Mouse (Mus musculus) cerebellum, adult 2 months (tissue): ENCODE data around the gene Cdk17. TPM values are rescaled to one million over a fixed set of nuclear protein-coding genes. Genes with fewer than 3 reads are reported as not detected.

Experiments used
- DNase-seq, 2 experiments: peaks; one replicate each; pipeline ENCODE4 v3.0.0; 2021
- H3K27ac ChIP-seq: fragments of 200-500 bp; 2 replicates; pipeline ENCODE4 v1.5.1; 2012; ENCODE audit warnings: low read length, control low read depth, inconsistent platforms; ENCODE audit not compliant: insufficient read depth
- H3K27me3 ChIP-seq: fragments of 200-500 bp; 2 replicates; pipeline ENCODE4 v1.6.1; 2012; ENCODE audit warnings: inconsistent platforms, mild to moderate bottlenecking, low read length, moderate library complexity; ENCODE audit not compliant: control insufficient read depth, insufficient read depth
- H3K4me1 ChIP-seq: fragments of 200-500 bp; 2 replicates; pipeline ENCODE4 v1.6.1; 2011; ENCODE audit warnings: low read length; ENCODE audit not compliant: control insufficient read depth, insufficient read depth
- H3K4me3 ChIP-seq: fragments of 200-500 bp; replicated peaks from 2 replicates; pipeline ENCODE3; 2011; ENCODE audit warnings: mild to moderate bottlenecking, low read depth, low read length, control low read depth; ENCODE audit not compliant: insufficient read depth
- CTCF ChIP-seq: fragments of 200-500 bp; IDR thresholded peaks from 2 replicates; pipeline ENCODE4 v1.5.1; 2011; ENCODE audit warnings: low read depth, mild to moderate bottlenecking, control low read depth, low read length, moderate library complexity, borderline replicate concordance; ENCODE audit not compliant: insufficient read depth
- POLR2A ChIP-seq: fragments of 200-500 bp; IDR thresholded peaks from 2 replicates; pipeline ENCODE4 v1.6.1; 2011; ENCODE audit warnings: low read length, control low read depth, borderline replicate concordance; ENCODE audit not compliant: insufficient read depth
- WGBS: fragments of 180-500 bp; shearing (Covaris S2); methylation state at CpG from one replicate; pipeline ENCODE4 v1.1.7; 2018; 5-methylcytosine and 5-hydroxymethylcytosine counted together
- polyA plus RNA-seq: library from polyadenylated mRNA; depleted of rRNA; stranded (reverse); fragments of >200 nt; gene quantifications from 2 replicates; pipeline ENCODE4 v1.2.3, GENCODE M21; 2012

Gene Cdk17
- polyA plus RNA-seq, 1 experiment, result 63.1 TPM

DNA sequence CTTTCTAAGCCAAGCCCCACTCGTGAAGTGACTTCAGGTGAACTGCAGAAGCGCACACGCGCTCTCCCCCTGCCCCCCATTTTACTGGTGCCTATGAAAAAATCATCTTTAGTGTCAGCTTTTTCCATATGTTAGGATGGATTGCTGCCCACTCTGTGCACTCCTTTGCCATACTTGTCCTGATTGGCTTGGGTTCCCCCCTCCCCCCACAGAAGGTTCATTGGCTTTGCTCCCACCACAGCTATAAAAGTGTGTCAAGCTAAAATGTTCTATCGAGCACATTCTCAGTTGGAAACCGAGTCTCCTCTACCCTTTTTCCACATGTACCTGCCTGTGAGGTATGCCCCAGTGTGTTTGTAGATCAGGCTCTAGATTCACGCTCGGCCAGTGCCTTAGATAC, 90.8 kb downstream of the Cdk17 start:
- H3K4me3 ChIP-seq, result no peak overlapping the region
- H3K27ac ChIP-seq, result no peak overlapping the region
- no peaks in the 10 kb centered on the region for H3K27me3 ChIP-seq
- 27% methylated on average over 8 of the region's 8 CpGs for WGBS
- DNase-seq, result peak; percentile 45 to 67
- no peak for TF ChIP-seq POLR2A
- no peak for TF ChIP-seq CTCF
- peaks cover 17% of the 10 kb centered on the region for H3K4me1 ChIP-seq

DNA sequence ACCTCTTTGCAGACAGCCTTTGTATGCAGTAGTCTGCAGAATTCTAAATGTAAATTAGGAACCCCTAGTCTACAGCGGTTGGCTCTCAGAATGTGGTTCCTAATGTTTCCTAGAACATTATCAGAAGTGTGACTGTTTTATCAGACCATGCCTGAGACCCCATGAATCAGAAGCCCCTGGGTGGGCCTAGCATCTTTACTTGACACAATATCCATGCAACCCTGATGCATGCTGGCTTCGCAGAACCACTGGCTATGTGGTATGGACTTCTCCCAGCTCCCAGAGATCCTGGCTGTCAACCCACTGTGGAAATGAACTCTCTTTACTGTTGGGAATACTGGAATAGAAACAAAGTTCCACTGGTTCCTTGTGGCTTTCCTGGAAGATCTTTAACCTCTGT, 92.0 kb downstream of the Cdk17 start:
- 98% methylated on average over 2 of the region's 2 CpGs for WGBS
- Histone ChIP-seq H3K4me3 (no peak overlapping the region), H3K4me1 (peaks cover 17% of the 10 kb centered on the region), H3K27ac (no peak overlapping the region), H3K27me3 (no peaks in the 10 kb centered on the region)
- TF ChIP-seq CTCF (no peak), POLR2A (no peak)
- DNase-seq, result no peak

GRCm38 (mm10) chr10:93253156-93253555, 92.5 kb downstream of the Cdk17 start:
- WGBS, result 95% methylated on average over 6 of the region's 6 CpGs
- Histone ChIP-seq H3K27me3 (no peaks in the 10 kb centered on the region), H3K4me3 (no peak overlapping the region), H3K27ac (no peak overlapping the region), H3K4me1 (peaks cover 19% of the 10 kb centered on the region)
- peak in 1 of 2 experiments; percentile 12 for DNase-seq
- no peak for TF ChIP-seq POLR2A
- TF ChIP-seq CTCF, result no peak

GRCm38 (mm10) chr10:93255294-93255693, 94.6 kb downstream of the Cdk17 start:
- TF ChIP-seq CTCF (no peak), POLR2A (no peak)
- 6% methylated on average over 13 of the region's 13 CpGs for WGBS

DNA sequence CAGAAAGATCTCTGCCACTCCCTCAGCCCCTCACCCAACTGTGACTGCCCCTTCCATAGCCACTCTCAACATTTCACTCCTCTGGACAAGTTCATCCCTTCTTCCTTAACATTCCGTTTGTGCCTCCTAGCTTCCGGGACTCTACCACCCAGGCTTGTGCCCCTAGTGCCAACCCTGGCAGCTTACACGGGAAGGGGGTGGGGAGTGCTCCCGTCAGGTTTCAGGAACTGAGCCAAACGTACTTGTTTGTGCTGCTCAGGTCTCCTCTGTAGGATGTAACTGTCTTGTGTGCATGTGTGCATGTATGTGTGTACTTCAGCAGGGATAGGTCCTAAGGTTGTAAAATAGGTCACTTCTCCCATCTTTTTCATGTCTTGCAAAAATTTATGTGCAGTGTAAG, 99.2 kb downstream of the Cdk17 start:
- 16% methylated on average over 5 of the region's 5 CpGs for WGBS
- H3K27ac ChIP-seq, result no peak overlapping the region

More at GRCm38 (mm10) chr10:93255294-93255693, 94.6 kb downstream of the Cdk17 start:
- H3K4me1 ChIP-seq, result peaks cover 25% of the 10 kb centered on the region
- peak overlapping the region; percentile 4 for H3K27ac ChIP-seq
- peak; percentile 86 to 90 for DNase-seq
- peak overlapping the region; percentile 28 for H3K4me3 ChIP-seq
- no peaks in the 10 kb centered on the region for H3K27me3 ChIP-seq

GRCm38 (mm10) chr10:93261132-93261980, 100.7 kb downstream of the Cdk17 start:
- peak; percentile 72 to 74 for DNase-seq
- H3K4me1 ChIP-seq, result peaks cover 40% of the 10 kb centered on the region
- H3K4me3 ChIP-seq, result peak overlapping the region; percentile 17
- no peaks in the 10 kb centered on the region for H3K27me3 ChIP-seq
- TF ChIP-seq POLR2A (no peak; the same call in 1 of the 2 replicates), CTCF (no peak)
- 5% methylated on average over 16 of the region's 16 CpGs for WGBS
- peak overlapping the region; percentile 17 for H3K27ac ChIP-seq

More for the DNA sequence above, 99.2 kb downstream of the Cdk17 start:
- Histone ChIP-seq H3K4me3 (no peak overlapping the region), H3K4me1 (peaks cover 43% of the 10 kb centered on the region), H3K27me3 (no peaks in the 10 kb centered on the region)
- no peak for TF ChIP-seq CTCF
- TF ChIP-seq POLR2A, result no peak
- peak in 1 of 2 experiments; percentile 16 for DNase-seq

DNA sequence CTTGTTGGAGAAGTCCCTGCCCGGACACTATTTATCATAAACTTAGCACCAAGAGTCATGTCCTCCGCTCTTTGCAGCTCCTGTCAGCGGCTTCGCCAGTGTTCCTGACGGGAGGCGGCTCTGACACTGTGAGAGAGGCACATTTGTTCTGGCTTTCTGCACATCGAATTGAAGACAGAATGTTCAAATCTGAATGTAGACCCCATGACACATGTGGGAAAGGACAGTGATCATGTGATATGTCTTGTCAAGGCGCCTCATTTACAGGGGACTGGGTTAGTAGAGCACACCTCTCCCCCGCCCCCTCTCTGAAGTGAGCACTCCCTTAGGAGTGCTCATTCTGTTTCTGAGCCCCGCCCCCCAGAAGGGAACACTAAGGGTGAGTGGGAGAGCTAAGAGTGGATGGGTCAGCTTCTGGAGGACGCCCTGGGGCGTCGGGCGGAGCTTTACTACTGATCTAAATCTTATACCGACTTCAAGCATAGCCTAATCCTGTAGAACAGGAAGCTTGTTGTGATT, 101.4 kb downstream of the Cdk17 start:
- no peak for DNase-seq
- H3K4me3 ChIP-seq, result peak overlapping the region; percentile 17
- no peaks in the 10 kb centered on the region for H3K27me3 ChIP-seq
- H3K4me1 ChIP-seq, result peaks cover 40% of the 10 kb centered on the region
- TF ChIP-seq CTCF (no peak), POLR2A (no peak)
- H3K27ac ChIP-seq, result peak overlapping the region; percentile 17; the same call in 1 of the 2 replicates
- 26% methylated on average over 15 of the region's 15 CpGs for WGBS

GRCm38 (mm10) chr10:93263431-93263830, 102.8 kb downstream of the Cdk17 start:
- Histone ChIP-seq H3K27me3 (no peaks in the 10 kb centered on the region), H3K4me3 (no peak overlapping the region), H3K27ac (peak overlapping the region; percentile 58; the same call in 1 of the 2 replicates), H3K4me1 (peaks cover 37% of the 10 kb centered on the region)
- WGBS, result 51% methylated on average over 8 of the region's 8 CpGs
- no peak for TF ChIP-seq CTCF
- TF ChIP-seq POLR2A, result no peak
- DNase-seq, result peak in 1 of 2 experiments; percentile 38

GRCm38 (mm10) chr10:93264001-93264400, 103.3 kb downstream of the Cdk17 start:
- Histone ChIP-seq H3K27ac (no peak overlapping the region), H3K4me1 (peaks cover 37% of the 10 kb centered on the region), H3K4me3 (no peak overlapping the region), H3K27me3 (no peaks in the 10 kb centered on the region)
- 37% methylated on average over 5 of the region's 5 CpGs for WGBS
- peak in 1 of 2 experiments; percentile 37 for DNase-seq
- TF ChIP-seq POLR2A (no peak), CTCF (no peak)
